Mouse (Mus musculus) heart, embryonic 15.5 days (tissue): ENCODE measurements at regions not wholly inside any gene's neighbourhood (a gene's known extent, or its start where the extent isn't known, plus 50 kb on each side); places are given as distances from the start of the nearest gene placed in this dataset.

Source experiments
- ATAC-seq: fragments of 200-750 bp; cut with Nextera tagmentation; replicated peaks from 2 replicates; pipeline ENCODE4 v1.8.0; 2017; ENCODE audit warnings: low read depth, moderate TSS enrichment; ENCODE audit not compliant: insufficient number of reproducible peaks, insufficient read depth, low FRiP score
- H3K27ac ChIP-seq: fragments of 300-500 bp; sonication (generic); 2 replicates; pipeline ENCODE4 v1.5.1; 2015; ENCODE audit warnings: mild to moderate bottlenecking, inconsistent platforms
- H3K27me3 ChIP-seq: fragments of 300-500 bp; sonication (generic); 2 replicates; pipeline ENCODE4 v1.6.1; 2015; ENCODE audit warnings: inconsistent platforms
- H3K36me3 ChIP-seq: fragments of 300-500 bp; sonication (generic); 2 replicates; pipeline ENCODE4 v1.6.1; 2015; ENCODE audit warnings: mild to moderate bottlenecking, inconsistent platforms
- H3K4me1 ChIP-seq: fragments of 300-500 bp; sonication (generic); replicated peaks from 2 replicates; pipeline ENCODE4 v1.6.1; 2015; ENCODE audit warnings: inconsistent platforms
- H3K4me2 ChIP-seq: fragments of 300-500 bp; sonication (generic); 2 replicates; pipeline ENCODE4 v1.6.1; 2015; ENCODE audit warnings: inconsistent platforms, mild to moderate bottlenecking, moderate library complexity
- H3K4me3 ChIP-seq: fragments of 300-500 bp; sonication (generic); 2 replicates; pipeline ENCODE4 v1.5.1; 2015; ENCODE audit warnings: mild to moderate bottlenecking, inconsistent platforms
- H3K9ac ChIP-seq: fragments of 300-500 bp; sonication (generic); 2 replicates; pipeline ENCODE4 v1.6.1; 2015; ENCODE audit warnings: mild to moderate bottlenecking, inconsistent platforms
- H3K9me3 ChIP-seq: fragments of 300-500 bp; sonication (generic); replicated peaks from 2 replicates; pipeline ENCODE4 v1.6.1; 2016; ENCODE audit warnings: inconsistent platforms
- WGBS: fragments of 180-500 bp; shearing (Covaris S2); methylation state at CpG from one replicate; pipeline ENCODE4 v1.1.7; 2015; ENCODE audit warnings: mixed read lengths; 5-methylcytosine and 5-hydroxymethylcytosine counted together

- no peak overlapping the region for H3K4me3 ChIP-seq
- no peaks in the 10 kb centered on the region for H3K4me1 ChIP-seq
- no peak for ATAC-seq
- no peaks in the 10 kb centered on the region for H3K27me3 ChIP-seq
- no peak overlapping the region for H3K27ac ChIP-seq
- H3K36me3 ChIP-seq: no peaks in the 10 kb centered on the region
- no peak overlapping the region for H3K4me2 ChIP-seq
- no peaks in the 10 kb centered on the region for H3K9me3 ChIP-seq
- H3K9ac ChIP-seq: no peak overlapping the region
- 82% methylated on average over 3 of the region's 3 CpGs for WGBS
Observed at GRCm38 (mm10) chr1:14369957-14370833, 1722.9 kb downstream of the 4930444P10Rik start.

DNA sequence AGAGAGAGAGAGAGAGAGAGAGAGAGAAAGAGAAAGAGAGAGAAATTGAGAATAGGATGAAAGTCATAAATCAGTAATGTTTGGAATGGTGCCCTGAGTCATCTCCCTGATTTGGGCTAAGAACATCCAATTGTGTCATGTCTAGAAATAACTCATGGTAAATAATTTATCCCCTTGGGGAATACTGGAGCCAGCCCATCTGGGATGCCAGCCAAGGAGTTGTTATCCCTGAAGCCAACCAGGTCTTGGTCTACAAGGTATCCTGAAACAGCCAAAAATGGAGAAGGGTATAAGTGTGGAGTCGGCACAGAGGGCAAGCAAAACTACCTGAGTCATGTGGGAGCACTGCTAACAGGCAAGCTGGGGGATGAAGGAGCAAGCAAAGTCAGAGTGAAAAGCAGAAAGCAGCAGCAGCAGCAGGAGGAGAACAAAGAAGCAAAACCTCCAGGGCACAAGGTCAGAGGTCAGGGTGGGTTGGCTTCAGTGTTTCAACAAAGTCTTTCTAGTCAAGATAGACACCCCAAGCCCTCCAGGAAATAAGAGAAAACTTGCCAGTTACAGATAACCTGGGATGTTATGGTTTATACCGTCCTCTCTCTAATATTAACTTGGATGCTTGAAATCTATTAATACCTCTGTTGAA, 1733.0 kb downstream of the 4930444P10Rik start:
- no peak for ATAC-seq
- Histone ChIP-seq H3K4me2 (no peak overlapping the region), H3K4me1 (no peaks in the 10 kb centered on the region), H3K36me3 (no peaks in the 10 kb centered on the region), H3K27me3 (no peaks in the 10 kb centered on the region), H3K4me3 (no peak overlapping the region), H3K9ac (no peak overlapping the region), H3K9me3 (no peaks in the 10 kb centered on the region), H3K27ac (no peak overlapping the region)
- 59% methylated on average over 2 of the region's 2 CpGs for WGBS
